Mouse (Mus musculus) E14TG2a.4 (cell line): ENCODE measurements around the gene Kdelc1.

Source experiments
- CTCF ChIP-seq: conservative IDR thresholded peaks from 2 replicates; pipeline ENCODE4 v1.5.1; 2014; ENCODE audit warnings: low read length
- NANOG ChIP-seq: IDR thresholded peaks from 2 replicates; pipeline ENCODE4 v1.6.1; 2014; ENCODE audit warnings: borderline replicate concordance, low read length, mixed read lengths
- POU5F1 ChIP-seq: IDR thresholded peaks from 2 replicates; pipeline ENCODE4 v1.6.1; 2014; ENCODE audit warnings: low read length, borderline replicate concordance

DNA sequence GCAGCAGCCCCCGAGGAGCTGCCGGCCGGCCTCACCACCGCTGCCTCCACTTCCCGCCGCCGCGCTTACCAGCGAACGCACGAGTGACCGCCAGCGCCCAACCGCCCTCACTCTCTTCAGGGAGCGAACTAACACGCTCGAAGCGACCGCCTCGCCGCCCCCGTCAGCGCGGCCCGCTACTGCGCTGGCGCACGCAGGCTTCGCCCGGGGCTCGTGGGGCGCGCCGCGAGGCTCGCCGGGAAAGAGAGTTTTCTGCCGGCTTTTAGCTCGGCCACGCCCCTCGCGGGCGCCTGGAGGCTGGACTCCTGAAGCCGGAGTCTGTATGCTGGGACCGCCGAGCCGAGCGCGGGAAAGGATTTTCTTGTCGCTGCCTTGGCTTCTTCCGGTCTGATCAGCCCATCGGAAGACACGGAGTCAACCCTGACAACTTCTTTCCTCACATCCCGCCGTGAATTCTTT lies 16.3 kb downstream of the Kdelc1 start, which contains the start of gene Tex30:
- TF ChIP-seq CTCF (no peak), NANOG (no peak), POU5F1 (no peak)
